Mouse (Mus musculus): ENCODE data around the gene Mcat.

Mcat gene

GRCm38 (mm10) chr15:83563327-83563856, at the start of gene Mcat, which contains the start of gene Tspo:
Gene Mcat, minus strand, starts transcription at chr15:83563787.
Gene Tspo, plus strand, starts transcription at chr15:83563592.
- in situ Hi-C loops (cut with MboI, MseI), result no loop called here

- in situ Hi-C loops (cut with MboI, MseI), result no loop called here
Observed at GRCm38 (mm10) chr15:83607115-83607802, 43.7 kb upstream of the Mcat start.

GRCm38 (mm10) chr15:83606700-83607099, 43.1 kb upstream of the Mcat start:
- in situ Hi-C loops (cut with MboI, MseI), result no loop called here

- in situ Hi-C loops (cut with MboI, MseI), result no loop called here
Observed at GRCm38 (mm10) chr15:83606216-83606615, 42.6 kb upstream of the Mcat start.

- in situ Hi-C loops (cut with MboI, MseI), result no loop called here
Observed at GRCm38 (mm10) chr15:83603426-83603825, 39.8 kb upstream of the Mcat start.

- in situ Hi-C loops (cut with MboI, MseI), result no loop called here
Observed at GRCm38 (mm10) chr15:83603046-83603396, 39.4 kb upstream of the Mcat start.

GRCm38 (mm10) chr15:83602372-83603045, 38.9 kb upstream of the Mcat start:
- in situ Hi-C loops (cut with MboI, MseI), result no loop called here

GRCm38 (mm10) chr15:83601185-83601584, 37.6 kb upstream of the Mcat start:
- in situ Hi-C loops (cut with MboI, MseI), result no loop called here

- in situ Hi-C loops (cut with MboI, MseI), result no loop called here
Observed at GRCm38 (mm10) chr15:83596833-83597232, 33.2 kb upstream of the Mcat start.

GRCm38 (mm10) chr15:83595364-83595711, 31.8 kb upstream of the Mcat start:
- in situ Hi-C loops (cut with MboI, MseI), result no loop called here

- in situ Hi-C loops (cut with MboI, MseI), result loop anchor here (5.0 kb wide), 1 partner anchor 77 kb away; no protein-coding TSS in a partner anchor
Observed at GRCm38 (mm10) chr15:83594513-83595363, 31.2 kb upstream of the Mcat start, which contains the start of gene Ttll12. Gene Ttll12, minus strand, starts transcription at chr15:83595157.

GRCm38 (mm10) chr15:83593702-83594512, 30.3 kb upstream of the Mcat start:
- in situ Hi-C loops (cut with MboI, MseI), result loop anchor here (5.0 kb wide), 1 partner anchor 77 kb away; no protein-coding TSS in a partner anchor

- in situ Hi-C loops (cut with MboI, MseI), result loop anchor here (5.0 kb wide), 1 partner anchor 76 kb away; no protein-coding TSS in a partner anchor
Observed at GRCm38 (mm10) chr15:83593189-83593585, 29.6 kb upstream of the Mcat start.

GRCm38 (mm10) chr15:83592260-83593188, 28.9 kb upstream of the Mcat start:
- in situ Hi-C loops (cut with MboI, MseI), result loop anchor here (5.0 kb wide), 1 partner anchor 75 kb away; no protein-coding TSS in a partner anchor

- in situ Hi-C loops (cut with MboI, MseI), result loop anchor here (5.0 kb wide), 1 partner anchor 74 kb away; no protein-coding TSS in a partner anchor
Observed at GRCm38 (mm10) chr15:83591758-83592157, 28.2 kb upstream of the Mcat start.

- in situ Hi-C loops (cut with MboI, MseI), result loop anchor here (5.0 kb wide), 1 partner anchor 74 kb away; no protein-coding TSS in a partner anchor
Observed at GRCm38 (mm10) chr15:83590841-83591240, 27.3 kb upstream of the Mcat start.

- in situ Hi-C loops (cut with MboI, MseI), result no loop called here
Observed at GRCm38 (mm10) chr15:83584741-83585220, 21.2 kb upstream of the Mcat start.

GRCm38 (mm10) chr15:83583419-83584156, 20.0 kb upstream of the Mcat start:
- in situ Hi-C loops (cut with MboI, MseI), result no loop called here

GRCm38 (mm10) chr15:83582931-83583330, 19.3 kb upstream of the Mcat start:
- in situ Hi-C loops (cut with MboI, MseI), result no loop called here
